Mouse (Mus musculus) thymus, postnatal 10 days (tissue): ENCODE measurements around the gene Xrn1.
"Not testable (repeated sequence)": the region's sequence is repeated elsewhere in the genome, so short reads cannot be mapped to it uniquely, and the experiment has no call there.

ENCODE experiments used
- DNase-seq, 2 experiments: peaks; one replicate each; pipeline ENCODE4 v3.0.0; 2021; ENCODE audit warnings: low spot score in 2 of 2

Xrn1 gene

GRCm38 (mm10) chr9:96051501-96051900 is 96.9 kb downstream of the Xrn1 start:
- no peak for DNase-seq

- DNase-seq, result no peak
Observed at GRCm38 (mm10) chr9:96054878-96055277, 100.3 kb downstream of the Xrn1 start.

GRCm38 (mm10) chr9:96056417-96057223 is 102.1 kb downstream of the Xrn1 start:
- DNase-seq, result no peak

GRCm38 (mm10) chr9:96063083-96063802 is 108.7 kb downstream of the Xrn1 start:
- DNase-seq, result no peak

GRCm38 (mm10) chr9:96063803-96064475 is 109.4 kb downstream of the Xrn1 start:
- no peak for DNase-seq

GRCm38 (mm10) chr9:96067507-96067906 is 112.9 kb downstream of the Xrn1 start:
- no peak for DNase-seq

- no peak for DNase-seq
Observed at GRCm38 (mm10) chr9:96078752-96079315, 124.3 kb downstream of the Xrn1 start.

GRCm38 (mm10) chr9:96085293-96085692 is 130.7 kb downstream of the Xrn1 start:
- no peak for DNase-seq

GRCm38 (mm10) chr9:96087671-96088070 is 133.1 kb downstream of the Xrn1 start:
- DNase-seq, result no peak

GRCm38 (mm10) chr9:96088456-96088855 is 133.9 kb downstream of the Xrn1 start:
- not testable (repeated sequence) for DNase-seq

GRCm38 (mm10) chr9:96092637-96093036 is 138.1 kb downstream of the Xrn1 start:
- not testable (repeated sequence) for DNase-seq

- DNase-seq, result no peak
Observed at GRCm38 (mm10) chr9:96093221-96093620, 138.7 kb downstream of the Xrn1 start.

GRCm38 (mm10) chr9:96094341-96094740 is 139.8 kb downstream of the Xrn1 start:
- DNase-seq, result no peak

GRCm38 (mm10) chr9:96095192-96095591 is 140.6 kb downstream of the Xrn1 start:
- no peak for DNase-seq

- DNase-seq, result no peak
Observed at GRCm38 (mm10) chr9:96102846-96103245, 148.3 kb downstream of the Xrn1 start.
